Mouse (Mus musculus) thymus, postnatal 14 days (tissue): ENCODE measurements around the gene 1810010D01Rik.

ENCODE experiments used
- DNase-seq: peaks from one replicate; pipeline ENCODE4 v3.0.0; 2021

Gene 1810010D01Rik

DNA sequence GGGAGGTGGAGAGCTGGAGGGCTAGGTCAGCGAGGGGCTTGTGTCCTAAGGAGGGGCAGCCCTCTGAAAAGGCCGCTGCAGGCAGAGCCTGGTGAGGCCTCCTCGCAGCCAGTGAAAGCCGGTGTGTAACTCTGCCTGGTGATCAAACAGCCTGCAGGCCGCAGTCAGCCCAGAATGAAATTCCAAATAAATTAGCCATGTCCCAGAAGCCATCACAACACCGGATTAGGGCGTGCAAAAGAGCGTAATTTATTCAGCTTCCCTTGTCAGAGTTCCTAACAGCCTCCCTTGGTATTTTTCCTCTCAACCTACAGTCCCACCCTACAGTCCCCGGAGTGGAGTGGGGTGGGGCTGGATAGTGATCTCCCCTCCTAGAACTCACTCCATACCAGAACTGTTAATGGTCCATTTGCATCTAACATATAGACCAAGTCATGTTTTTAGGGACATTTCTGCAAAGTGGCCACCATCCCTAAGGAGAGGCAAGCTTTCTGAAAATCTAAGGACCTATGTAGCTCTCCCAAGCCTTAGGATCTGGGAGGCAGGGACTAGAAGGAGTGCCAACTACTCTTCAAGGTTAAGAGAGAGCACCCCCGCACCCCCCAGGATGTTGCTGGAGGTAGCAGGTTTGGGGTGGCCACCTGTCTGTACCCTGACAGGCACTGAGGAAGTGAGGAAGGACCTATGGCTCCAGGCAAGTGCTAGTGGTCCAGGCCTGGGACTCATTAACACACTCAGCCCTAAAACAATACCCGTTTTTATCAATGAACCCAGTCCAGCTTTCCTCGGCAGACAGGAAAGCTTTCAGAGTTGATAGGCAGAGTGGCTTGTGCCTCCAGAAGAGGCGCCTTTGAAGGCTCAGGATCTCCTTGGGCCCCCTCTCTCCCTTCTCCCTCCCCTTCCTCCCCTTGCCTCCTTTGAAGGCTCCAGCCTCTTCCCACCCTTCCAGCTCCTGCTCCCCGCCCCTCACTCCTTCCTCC, 4.1 kb upstream of the 1810010D01Rik start:
- no peak for DNase-seq

DNA sequence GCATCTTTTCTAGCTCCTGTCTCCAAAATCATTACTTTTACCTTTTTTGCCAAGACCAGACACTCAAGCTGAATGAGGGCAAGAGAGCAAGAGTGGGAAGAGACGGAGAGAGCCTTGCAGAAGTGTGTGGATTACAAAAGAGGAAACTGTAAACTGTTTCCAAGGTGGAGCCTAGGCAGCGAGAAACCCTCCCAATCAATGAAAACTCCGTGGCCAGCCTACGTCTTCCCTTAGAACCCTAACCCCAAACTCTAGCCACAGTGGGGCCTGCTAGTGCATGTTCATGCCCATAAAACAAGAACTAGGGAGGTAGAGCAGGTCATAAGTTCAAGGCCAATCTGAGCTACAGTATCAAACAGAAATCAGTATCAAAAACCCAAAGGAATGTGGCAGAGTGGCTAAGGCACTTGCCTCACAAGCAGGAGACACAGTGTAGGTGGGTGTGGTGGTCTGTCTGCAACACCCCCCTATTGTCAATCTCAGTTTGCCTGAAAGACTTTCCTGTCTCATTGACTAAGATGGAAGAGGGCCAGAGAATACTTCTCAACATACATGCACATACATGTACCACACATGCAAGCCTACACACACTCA, 2.7 kb upstream of the 1810010D01Rik start:
- DNase-seq, result no peak

DNA sequence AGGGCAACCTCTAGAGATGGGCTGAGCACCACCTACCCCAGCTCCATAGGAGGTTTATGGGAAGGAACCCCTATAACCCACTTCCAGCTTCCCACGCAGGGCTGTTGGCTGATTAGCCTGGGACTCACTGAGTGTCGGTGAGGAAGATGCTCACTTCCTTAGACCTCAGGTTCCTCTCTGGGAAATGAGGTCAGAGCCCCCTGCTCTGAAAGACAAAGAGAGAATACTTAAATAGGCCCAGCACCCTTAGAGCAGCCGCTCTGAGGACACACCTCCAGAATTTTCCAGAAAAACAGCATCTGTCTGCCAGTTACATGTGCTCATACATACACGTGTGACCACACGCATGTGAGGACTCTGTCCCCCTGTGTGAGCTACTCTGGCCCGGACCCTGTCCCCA, 1.1 kb downstream of the 1810010D01Rik start:
- DNase-seq, result no peak

DNA sequence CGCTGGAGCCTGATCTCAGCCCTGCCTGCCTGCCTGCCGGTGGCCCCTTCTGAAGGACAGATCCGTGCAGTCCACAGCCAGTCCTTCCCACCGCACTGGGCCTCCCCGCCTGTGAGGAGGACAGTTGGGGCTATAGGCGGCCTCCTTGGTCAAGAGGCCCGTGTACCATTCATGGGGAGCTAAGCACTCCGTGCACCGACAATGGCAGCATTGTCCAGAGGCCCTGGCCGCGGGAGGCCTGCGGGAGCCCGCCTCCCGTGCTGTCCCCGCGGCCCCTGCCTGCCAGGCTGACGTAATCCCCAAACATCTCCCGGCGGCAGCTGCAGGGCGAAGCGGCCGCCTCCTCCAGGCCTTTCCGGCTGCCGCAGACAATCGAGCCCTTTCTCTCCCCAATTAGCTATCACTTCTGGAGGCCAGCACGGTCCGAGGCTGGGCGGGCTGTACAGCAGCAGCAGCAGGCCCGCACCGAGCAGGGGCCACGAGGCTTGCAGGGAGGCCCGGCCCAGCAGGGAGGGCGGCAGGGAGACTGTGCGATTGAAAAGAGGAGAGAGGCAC, 1.8 kb downstream of the 1810010D01Rik start:
- no peak for DNase-seq

DNA sequence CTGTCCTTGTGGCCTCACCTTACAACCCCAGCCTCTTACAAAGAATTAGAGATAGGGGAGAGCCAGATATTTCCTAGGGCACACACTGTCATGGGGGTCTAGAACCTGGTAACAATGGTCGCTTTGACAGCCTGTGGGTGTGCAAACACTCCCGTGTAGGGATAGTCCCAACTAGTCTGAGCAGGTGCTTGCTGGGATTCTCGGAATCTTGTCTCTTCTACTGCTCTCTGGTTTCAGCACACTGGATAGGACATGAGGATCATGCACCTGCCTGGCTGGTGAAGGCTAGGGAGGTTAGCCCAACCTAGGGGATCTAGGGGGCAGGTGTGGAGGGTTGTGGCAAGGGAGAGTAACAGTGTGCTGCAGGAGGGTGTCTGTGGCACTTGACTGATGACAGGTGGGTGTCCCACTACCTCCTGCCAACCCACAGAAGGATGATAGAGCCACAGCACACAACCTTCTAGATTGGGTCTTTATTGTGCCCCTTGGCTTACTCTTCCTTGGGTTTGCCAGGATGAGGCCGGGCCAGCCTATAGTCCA, 2.5 kb downstream of the 1810010D01Rik start:
- DNase-seq, result no peak

DNA sequence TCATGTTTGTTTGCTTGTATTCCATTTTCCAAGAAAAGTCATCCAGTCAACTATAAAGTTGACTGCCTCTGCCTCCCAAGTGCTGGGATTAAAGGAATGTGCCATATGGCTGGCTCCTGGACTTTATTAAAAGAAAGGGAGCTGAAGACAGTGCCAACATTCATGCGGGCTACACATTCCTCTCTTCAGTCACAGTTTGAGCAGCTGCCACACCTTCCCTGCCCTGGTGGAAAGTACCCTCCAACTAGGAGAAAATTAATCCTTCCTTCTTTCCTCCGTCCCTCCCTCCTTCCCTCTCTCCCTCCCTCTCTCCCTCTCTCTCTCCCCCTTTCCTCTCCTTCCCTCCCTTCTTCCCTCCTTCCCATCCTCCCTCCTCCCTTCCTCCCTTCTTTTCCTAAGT, 8.2 kb downstream of the 1810010D01Rik start:
- DNase-seq, result no peak

DNA sequence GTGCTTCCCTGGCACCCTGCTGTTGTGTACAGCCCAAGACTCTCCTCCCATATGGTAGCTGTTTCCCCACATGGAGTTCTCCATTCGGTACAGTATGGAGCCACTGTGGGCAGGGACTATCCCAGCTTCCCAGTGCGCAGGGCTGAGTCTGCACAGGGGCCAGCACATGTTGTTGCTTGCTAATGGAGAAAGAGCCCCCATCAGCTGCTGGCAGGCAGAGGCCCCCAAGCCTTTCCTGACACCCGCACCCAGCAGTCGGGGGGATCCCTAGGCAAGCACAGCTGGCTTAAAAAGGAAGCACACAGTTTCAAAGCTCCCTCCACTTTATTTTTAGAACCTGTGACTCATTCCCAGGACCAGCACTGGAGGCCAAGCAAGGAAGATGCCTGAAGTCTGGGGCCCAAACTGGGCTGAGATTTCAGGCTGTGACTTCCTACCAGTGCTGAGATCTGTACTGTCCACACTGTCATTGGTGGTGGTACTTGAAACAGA, 9.7 kb downstream of the 1810010D01Rik start:
- DNase-seq, result no peak

DNA sequence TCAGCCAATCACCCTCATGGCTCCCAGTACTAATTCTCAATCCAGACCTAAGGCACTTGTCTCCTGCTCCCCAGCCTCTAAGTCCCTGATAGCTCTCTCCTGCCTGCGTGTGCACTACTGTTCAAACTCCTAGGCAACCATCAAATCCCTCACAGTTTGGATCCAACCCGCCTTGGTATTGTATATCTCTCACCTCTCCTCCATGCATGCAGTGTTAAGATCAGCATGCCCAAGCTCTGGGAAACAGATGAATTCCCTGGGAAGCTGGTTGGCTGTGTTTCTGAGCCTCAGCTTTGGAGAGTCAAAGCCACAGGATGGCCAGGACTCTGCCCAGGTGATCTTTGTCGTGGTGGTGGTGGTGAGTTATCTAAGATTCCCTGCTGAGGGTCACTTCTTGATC, 10.2 kb downstream of the 1810010D01Rik start:
- no peak for DNase-seq

DNA sequence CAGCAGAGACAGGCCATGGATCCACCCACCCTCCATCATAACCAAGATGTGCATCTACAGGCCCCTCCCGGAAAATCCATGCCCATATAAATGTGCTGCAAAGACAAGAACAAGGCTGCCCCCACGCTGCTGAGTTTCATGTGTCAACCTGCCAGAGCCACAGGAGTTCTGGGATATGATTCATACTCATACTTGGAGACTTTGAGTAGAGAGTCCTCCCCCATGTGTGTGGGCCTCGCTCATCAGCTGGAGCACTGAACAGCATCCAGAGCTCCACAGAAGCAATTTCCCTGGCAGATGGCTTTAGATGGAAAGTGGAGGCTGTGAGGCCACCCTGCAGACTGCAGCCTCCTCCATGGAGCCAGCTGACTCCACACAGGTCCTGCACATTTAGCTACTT, 10.9 kb downstream of the 1810010D01Rik start:
- no peak for DNase-seq

DNA sequence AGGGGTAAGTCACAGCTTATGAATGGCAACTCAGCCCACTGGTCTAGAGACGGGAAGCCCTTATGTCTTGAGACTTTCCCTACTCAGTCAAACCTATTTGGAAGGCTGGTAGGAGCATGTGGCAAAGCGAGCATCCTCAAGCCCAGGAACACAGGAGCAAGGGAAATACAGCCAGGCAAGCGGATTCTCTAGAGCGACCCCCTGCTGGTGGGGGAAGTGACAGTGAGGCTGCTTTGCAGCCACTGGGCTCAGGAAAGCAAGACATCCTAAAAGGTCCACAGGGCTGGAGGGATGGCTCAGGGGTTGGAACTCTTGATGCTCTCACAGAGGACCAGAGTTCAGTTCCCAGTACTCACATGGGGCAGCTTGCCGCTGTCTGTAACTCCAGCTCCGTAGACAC, 11.6 kb downstream of the 1810010D01Rik start:
- DNase-seq, result no peak

DNA sequence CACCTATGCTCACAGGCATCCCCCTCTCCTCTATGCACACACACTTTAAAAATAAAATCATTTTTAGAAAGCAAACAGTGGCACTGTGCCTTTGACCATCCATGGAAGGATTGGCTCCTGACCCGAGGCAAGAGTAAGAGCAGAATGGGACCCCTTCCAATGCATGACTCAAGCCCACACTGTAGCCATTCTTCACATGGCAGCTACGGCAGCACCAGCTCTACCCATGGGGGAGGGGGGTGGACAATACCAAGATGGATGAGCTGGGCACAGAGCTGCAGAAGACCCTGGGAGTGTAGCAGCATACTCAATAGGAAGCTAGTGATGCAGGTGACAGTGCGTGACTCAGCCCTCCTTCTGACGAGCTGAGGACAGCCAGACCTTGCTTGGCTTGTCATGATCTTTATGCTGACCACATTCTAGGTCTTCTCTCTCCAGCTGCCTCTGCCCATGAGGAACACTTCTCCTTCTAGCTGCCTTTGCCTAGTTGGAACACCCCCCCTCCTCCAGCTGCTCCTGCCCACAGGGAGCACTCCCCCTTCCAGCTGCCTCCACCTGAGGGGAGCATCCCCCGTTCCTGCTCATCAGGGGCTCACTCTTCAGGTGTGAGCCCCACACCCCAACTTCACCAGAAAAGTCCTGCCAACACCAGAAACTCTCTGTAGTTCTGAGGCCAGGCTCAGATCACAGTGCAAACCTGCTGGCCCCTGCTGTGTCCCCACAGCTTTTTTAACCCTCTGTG, 12.6 kb downstream of the 1810010D01Rik start:
- DNase-seq, result no peak

DNA sequence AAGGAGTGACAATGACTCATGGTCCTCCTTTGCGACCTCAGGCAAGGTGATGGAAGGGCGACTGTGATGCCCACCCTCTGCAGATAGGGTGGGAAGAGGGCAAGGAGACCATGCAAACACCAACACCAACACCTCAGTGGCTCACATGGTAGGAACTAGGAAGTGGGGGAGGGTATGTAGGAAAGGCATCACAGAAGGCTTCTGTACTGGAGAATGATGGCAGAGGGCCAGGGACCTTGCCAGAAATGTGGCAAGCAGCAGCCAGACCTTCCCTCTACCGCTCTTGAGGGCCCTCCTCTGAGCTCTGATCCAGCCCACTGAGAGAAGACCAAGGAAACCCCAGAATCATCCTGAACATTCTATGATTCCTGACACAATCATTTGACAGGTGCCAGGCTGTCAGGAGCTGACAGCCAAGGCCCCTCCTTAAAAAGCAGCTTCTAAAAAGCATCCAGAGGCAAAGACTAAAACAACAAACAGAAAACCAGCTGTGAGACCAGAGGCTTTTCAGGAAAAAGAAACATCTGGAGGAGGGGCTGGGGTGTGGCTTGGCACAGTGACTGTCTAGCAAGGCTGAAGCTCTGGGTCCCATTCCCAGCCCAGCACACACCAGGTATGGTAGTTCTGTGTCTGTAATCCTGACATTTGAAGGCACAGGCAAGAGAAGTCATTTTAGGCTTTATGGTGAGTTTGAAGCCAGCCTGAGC, 13.3 kb downstream of the 1810010D01Rik start:
- DNase-seq, result no peak

DNA sequence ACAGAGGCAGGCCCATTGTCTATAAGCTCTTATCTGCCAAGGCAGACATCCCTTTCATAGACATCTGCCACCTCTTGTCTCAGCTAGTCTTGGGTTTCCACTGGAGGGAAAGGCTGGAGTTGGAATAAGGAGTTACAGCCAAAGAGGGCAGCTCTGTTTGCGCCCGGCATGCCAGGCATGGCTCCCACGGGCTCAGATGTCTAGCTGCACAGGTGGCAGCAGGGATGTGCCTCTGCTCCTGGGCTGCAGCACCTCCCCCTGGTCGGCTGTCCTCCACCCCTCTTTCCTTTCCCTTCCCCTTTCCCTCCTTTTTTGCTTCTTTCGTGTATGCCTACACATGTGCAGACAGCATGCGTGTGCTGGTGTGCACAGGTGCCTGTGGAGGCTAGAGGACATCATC, 15.1 kb downstream of the 1810010D01Rik start:
- DNase-seq, result no peak

DNA sequence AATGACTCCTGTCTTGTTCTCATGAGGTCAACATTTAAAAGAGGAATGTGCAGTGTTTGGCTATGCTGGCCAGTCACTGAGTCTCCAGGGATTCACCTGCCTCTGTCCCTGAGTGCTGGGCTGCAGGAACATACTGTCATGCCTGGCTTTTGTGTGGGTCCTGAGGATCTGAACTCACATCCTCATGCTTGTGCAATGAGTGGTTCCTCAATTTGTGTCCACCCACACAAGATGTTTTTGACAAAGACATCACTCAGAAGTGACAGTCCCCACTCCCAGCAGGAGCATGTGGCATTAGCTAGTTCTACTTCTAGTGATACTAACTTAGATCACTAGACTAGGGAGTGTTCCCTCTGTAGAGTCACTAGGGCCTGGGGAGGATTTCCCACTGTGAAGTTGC, 17.4 kb downstream of the 1810010D01Rik start:
- DNase-seq, result no peak

DNA sequence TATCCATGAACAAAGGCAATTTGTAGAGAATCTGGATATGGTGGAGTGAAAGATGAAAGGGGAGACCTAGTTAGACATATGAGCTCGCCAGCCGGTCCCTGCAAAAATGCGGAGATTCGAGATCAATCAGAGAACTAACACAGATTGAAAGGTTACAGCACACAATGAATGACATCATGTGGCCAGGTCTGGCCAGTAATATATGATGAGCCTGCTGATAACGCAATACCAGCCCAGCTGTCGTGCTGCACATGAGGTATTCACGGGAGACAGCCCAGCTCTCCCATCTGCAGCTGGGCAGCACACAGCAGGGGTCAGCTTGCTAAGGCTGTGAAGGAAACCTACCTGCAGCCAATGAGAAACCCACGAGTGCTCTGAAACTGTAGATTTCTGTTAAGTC, 18.6 kb downstream of the 1810010D01Rik start:
- no peak for DNase-seq

DNA sequence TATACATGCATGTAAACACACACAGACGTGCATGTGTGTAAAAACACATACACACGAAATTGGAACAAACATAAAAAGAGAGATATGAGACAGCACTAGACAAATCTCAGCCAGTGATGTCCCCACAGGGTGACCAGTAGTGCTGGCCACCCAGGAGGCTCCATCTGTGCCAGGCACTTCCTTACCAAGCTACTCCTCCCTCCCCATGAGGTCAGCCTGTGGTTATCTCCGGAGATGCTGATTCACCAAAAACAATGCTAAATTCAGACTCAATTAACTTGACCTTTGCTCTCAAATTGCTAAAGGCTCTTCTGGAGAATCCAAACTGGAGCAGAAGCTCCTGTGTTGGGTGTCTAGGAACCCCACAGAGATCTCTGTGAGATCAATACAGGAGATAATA, 20.1 kb downstream of the 1810010D01Rik start:
- DNase-seq, result no peak

DNA sequence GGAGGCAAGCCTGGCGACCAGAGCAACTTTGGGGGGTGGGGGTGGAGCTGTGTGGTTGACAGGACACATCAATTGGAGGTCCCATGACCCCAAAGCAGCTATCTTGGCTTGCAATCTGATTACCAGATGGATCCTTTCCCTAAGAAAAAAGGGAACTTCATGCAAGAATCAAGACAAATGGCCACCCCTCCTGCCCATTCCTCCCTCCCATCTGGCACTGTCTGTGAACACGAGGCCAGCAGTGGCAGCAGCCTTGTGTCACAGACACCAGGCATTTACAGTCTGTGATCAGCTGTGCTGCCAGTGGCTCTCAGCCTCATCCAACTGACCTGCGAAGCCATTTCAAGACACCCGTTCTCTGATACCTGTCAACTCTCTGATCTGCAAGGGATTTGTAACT, 25.5 kb downstream of the 1810010D01Rik start:
- no peak for DNase-seq

DNA sequence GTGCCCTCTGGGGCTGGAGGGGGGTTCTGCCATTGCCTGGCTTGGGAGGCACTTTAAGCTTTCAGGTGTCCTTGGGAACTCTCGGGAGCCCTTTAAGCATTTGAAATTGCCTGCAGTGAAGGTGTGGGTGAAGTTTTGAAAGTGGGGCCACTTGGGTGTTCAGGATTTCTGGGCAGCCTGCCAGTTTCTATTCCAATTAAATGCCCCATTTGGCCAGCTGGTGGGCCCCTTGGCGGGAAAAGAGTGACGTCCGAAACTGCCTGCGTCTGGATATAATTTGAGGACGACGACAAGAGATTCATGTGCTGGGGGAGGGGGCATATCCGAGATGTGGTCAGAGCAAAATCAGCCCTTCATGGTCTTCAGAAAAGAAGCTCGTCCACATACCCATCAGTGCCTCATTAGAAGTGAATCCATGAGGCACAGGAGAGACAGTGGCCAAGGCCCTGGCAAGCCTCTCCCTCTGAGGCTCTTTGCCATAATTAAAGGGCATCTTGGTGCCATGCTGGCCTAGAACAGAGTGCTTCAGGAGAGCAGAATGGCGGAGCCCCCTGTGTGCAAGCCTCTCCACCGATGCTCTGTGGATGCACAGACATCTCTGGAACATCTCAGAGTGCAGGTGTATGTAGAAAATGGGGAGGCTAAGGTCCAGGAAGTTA, 26.4 kb downstream of the 1810010D01Rik start:
- DNase-seq, result no peak

DNA sequence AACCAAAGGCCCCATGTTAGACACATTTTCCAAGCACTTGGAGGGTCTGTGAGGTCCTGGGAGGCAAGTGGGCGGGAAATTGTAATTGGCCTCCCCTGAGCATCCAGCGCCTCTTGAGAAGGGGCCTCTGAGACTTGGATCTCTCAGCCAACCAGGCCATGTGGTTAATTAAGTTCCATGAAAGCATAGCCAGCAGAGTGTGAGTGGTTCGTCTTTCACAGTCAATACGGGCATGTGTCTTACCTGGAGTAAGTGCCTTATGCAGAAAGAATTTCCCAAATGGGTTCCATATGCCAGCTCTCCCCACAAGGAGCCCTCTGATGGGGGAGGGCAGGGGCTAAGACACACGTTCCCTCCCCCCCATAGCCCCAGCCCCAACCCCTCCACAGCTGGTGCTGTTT, 28.2 kb downstream of the 1810010D01Rik start:
- DNase-seq, result no peak

DNA sequence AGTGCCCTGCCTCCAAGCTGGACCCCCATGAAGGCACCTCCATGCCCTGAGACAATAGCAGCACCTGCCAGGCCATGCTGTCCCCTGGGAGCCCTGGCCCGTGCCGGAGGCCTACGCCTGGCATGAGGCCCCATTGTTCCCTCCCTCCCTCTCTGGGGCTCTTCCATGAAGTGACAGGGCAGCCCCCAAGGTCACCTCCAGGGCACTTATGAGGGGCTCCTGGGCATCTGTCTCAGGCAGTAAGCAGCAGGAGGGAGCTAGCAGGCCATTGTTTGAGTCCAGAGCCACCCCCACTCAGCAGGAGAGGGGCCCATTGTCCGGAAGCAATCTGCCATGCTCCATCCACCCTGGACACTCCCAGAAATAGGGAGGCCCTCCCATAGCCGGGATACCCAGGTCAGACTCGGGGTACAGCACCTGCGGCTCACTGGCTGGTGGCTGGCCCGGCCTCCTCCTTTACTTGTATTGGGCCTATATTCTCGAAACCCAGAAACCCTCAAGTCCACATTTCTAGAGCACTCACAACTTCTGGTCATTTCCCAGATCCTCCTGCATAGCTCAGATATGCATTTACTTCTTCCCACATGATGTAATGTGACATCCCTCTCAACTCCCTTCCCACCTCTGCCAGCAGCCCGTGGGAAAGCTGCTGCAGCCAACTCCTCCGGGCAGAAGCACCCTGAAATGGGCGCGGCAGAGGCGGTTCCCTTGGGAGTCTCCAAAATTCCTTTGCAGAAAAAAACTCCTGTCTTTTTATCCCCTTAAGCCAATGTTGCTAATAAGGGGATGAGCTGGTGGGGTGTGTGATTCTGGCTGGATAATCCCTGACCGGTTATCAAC, 30.9 kb downstream of the 1810010D01Rik start:
- no peak for DNase-seq

DNA sequence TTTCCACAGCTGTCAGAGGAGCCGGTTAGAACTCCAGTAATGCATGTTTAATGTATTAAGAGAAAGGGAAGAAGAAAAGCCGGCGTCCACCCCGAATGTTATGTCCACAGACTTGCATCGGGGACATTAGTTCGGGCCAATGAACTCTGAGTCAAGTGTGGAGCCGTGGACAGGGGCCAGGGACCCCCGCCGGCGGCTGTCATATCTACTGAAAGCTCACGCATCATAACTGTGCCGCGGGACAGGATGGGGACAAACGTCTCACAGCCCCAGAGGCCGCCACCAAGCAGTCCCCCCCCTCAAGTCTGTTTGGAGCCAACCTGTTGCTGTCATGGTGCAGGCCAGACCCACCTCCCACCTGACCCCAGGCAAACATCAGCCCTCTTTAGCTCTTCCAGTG, 34.4 kb downstream of the 1810010D01Rik start:
- DNase-seq, result no peak
